Mouse (Mus musculus) embryonic fibroblast, embryonic 13.5 days (primary cell): Measurements from ENCODE around the gene Hist1h3a. TPM values are rescaled to one million over a fixed set of nuclear protein-coding genes. Genes with fewer than 3 reads are reported as not detected.
A peak's percentile ranks its signal among the peaks of the same experiment; 100 is the strongest.

Experiments
- H3K27ac ChIP-seq: 2 replicates; pipeline ENCODE4 v1.5.1; 2012; ENCODE audit warnings: low read length, control low read depth, inconsistent platforms; ENCODE audit not compliant: insufficient read depth
- H3K4me1 ChIP-seq: 2 replicates; pipeline ENCODE4 v1.6.1; 2011; ENCODE audit warnings: low read length; ENCODE audit not compliant: control insufficient read depth, insufficient read depth
- H3K4me3 ChIP-seq: 2 replicates; pipeline ENCODE4 v1.5.1; 2011; ENCODE audit warnings: mild to moderate bottlenecking, control low read depth, low read length; ENCODE audit not compliant: insufficient read depth
- CTCF ChIP-seq: IDR thresholded peaks from 2 replicates; pipeline ENCODE4 v1.5.1; 2011; ENCODE audit warnings: mild to moderate bottlenecking, control low read depth, low read length, moderate library complexity, borderline replicate concordance; ENCODE audit not compliant: insufficient read depth
- POLR2A ChIP-seq: IDR thresholded peaks from 2 replicates; pipeline ENCODE4 v1.6.1; 2011; ENCODE audit warnings: low read depth, mild to moderate bottlenecking, control low read depth, low read length, moderate library complexity
- polyA plus RNA-seq: library from polyadenylated mRNA; stranded (reverse); fragments of >200 nt; gene quantifications from 2 replicates; pipeline ENCODE4 v1.2.4, GENCODE M21; 2011; ENCODE audit warnings: low read depth; ENCODE audit not compliant: missing spikeins, insufficient read length

The Hist1h3a gene
- polyA plus RNA-seq, 1 experiment = 5.5 TPM

- no peaks in the 10 kb centered on the region for H3K4me1 ChIP-seq
- no peak overlapping the region for H3K4me3 ChIP-seq
- no peak for TF ChIP-seq CTCF
- TF ChIP-seq POLR2A = no peak
- no peak overlapping the region for H3K27ac ChIP-seq
Observed at GRCm38 (mm10) chr13:23768834-23769397, 6.7 kb upstream of the Hist1h3a start.

GRCm38 (mm10) chr13:23766772-23767171 is 4.6 kb upstream of the Hist1h3a start:
- no peaks in the 10 kb centered on the region for H3K4me1 ChIP-seq
- H3K27ac ChIP-seq = no peak overlapping the region
- H3K4me3 ChIP-seq = no peak overlapping the region
- no peak for TF ChIP-seq CTCF
- no peak for TF ChIP-seq POLR2A

GRCm38 (mm10) chr13:23765172-23765513 is 3.0 kb upstream of the Hist1h3a start:
- Histone ChIP-seq H3K4me1 (no peaks in the 10 kb centered on the region), H3K27ac (no peak overlapping the region), H3K4me3 (no peak overlapping the region)
- TF ChIP-seq POLR2A (no peak), CTCF (no peak)

- TF ChIP-seq POLR2A (peak; percentile 61), CTCF (no peak)
- no peak overlapping the region for H3K27ac ChIP-seq
- H3K4me1 ChIP-seq = no peaks in the 10 kb centered on the region
- H3K4me3 ChIP-seq = peak overlapping the region; percentile 51; the same call in 1 of the 2 replicates
Observed at GRCm38 (mm10) chr13:23764324-23765171, 2.4 kb upstream of the Hist1h3a start.

- Histone ChIP-seq H3K27ac (peak within 1 kb of the TSS; percentile 74), H3K4me3 (peak within 1 kb of the TSS; percentile 51)
- no peak for TF ChIP-seq CTCF
- peak; percentile 99 for TF ChIP-seq POLR2A
Observed at GRCm38 (mm10) chr13:23763586-23764323, 1.6 kb upstream of the Hist1h3a start, which contains the start of gene Hist1h1a. TSS of gene Hist1h1a (plus strand) at chr13:23763666.

GRCm38 (mm10) chr13:23763242-23763585 is 1.0 kb upstream of the Hist1h3a start:
- TF ChIP-seq CTCF (no peak), POLR2A (no peak)
- Histone ChIP-seq H3K4me3 (no peak overlapping the region), H3K27ac (peak overlapping the region; percentile 74), H3K4me1 (no peaks in the 10 kb centered on the region)

More at GRCm38 (mm10) chr13:23763586-23764323, 1.6 kb upstream of the Hist1h3a start, which contains the start of gene Hist1h1a:
- no peaks in the 10 kb centered on the region for H3K4me1 ChIP-seq

- Histone ChIP-seq H3K4me1 (no peaks in the 10 kb centered on the region), H3K4me3 (peak within 1 kb of the TSS; percentile 49), H3K27ac (peak within 1 kb of the TSS; percentile 93)
- TF ChIP-seq POLR2A (peak; percentile 98), CTCF (no peak)
Observed at GRCm38 (mm10) chr13:23760972-23761864, 968 bp downstream of the Hist1h3a start, which contains the start of gene Hist1h4a. TSS of gene Hist1h4a (minus strand) at chr13:23761230.

GRCm38 (mm10) chr13:23760240-23760971 is 1.8 kb downstream of the Hist1h3a start:
- peak; percentile 30; the same call in 1 of the 2 replicates for TF ChIP-seq POLR2A
- TF ChIP-seq CTCF = no peak
- H3K4me3 ChIP-seq = peak overlapping the region; percentile 49
- peak overlapping the region; percentile 87 for H3K27ac ChIP-seq
- H3K4me1 ChIP-seq = no peaks in the 10 kb centered on the region
